Mouse (Mus musculus) T-cell, adult 2 months (primary cell): ENCODE data around the gene Nkx2-3.
A peak's percentile ranks its signal among the peaks of the same experiment; 100 is the strongest.

Experiments used
- DNase-seq: peaks from one replicate; pipeline ENCODE4 v3.0.0; 2022; ENCODE audit warnings: low spot score

Nkx2-3 gene

DNA sequence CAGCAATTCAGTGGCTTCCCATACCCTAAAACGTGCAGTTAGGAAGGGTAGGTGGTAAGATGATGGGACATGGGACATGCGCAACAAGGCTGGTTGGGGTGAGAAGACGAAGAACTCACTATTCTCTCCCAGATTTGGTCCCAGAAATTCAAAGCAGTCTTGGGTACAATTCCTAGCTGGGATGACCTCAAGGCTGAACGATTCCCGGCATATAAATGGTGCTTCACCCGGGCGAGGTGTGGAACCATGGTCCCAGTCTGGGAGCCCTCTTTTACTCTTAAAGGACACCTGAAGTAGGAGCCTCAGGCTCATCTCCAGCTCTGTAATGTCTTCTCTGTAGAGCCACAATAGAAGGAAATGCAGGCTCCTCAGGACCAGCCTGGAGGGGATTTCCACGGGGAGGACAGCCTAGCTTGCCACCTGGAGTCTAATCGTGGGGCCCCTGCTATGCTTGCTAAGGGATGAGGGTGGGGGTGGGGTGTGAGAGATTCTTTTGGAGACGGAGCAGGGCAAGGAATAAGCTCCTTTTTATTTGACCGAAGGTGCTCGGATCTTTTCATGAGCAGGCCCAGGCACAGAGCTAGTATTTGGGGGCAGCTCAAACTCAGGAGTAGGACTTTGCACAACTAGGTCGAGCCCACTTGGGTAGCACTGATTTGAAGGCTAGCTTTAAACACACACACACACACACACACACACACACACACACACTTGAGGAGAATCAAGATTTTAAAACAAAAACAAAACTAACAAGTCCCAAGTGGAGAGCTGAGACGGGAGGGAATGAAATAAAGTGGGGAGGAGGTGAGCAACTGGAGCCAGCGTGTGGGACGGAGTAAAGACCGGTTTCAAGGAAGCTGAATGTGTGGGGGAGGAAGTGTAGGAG is 6.2 kb upstream of the Nkx2-3 start:
- DNase-seq: no peak

DNA sequence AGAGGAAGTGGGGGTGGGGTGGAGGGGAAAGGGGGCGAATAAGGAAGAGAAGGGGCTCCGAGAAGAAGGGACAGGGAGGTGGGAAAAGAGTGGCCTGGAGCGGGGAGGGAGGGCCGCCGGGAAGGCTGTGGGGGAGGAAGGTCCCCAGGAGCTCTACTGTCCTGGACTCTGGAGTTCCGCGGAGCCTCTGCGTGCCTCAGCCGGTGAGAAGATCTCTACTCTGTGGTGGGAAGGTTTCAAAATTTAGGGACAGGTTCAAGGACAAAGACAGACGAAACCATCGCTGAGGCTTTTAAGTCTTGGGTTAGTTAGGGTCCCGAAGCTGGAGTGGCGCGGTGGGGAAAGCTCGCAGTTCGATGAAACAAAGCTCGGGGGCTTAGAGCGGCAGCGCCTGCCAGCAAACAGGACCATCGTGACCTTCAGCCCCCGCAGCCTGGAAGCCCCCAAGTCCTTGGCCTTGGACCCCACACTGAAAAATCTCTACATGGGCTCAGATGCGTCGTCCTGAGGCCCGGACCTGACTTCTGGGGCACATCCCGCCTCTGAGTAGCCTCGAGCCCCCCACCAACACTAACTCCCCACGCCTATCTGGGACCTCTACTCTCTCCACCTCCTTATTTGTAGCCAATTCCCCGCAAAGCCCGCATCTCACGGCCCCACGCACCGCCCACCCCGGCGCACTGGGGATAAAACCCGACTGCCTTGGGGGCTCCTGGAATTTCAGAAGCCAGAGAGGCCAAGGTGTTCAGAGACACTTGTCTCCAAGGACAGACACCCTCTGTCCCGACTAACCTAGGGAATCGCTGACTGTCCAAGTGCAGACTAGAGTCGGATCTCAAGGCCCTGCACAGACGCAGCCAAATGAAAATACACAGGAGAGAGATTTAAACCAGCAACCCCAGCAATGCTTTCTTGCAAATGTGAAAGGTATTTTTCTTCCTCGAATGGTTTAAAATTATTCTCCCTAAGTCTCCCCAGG is 5.3 kb upstream of the Nkx2-3 start:
- no peak for DNase-seq

- no peak for DNase-seq
Measured at GRCm38 (mm10) chr19:43607842-43608680, 4.1 kb upstream of the Nkx2-3 start.

DNA sequence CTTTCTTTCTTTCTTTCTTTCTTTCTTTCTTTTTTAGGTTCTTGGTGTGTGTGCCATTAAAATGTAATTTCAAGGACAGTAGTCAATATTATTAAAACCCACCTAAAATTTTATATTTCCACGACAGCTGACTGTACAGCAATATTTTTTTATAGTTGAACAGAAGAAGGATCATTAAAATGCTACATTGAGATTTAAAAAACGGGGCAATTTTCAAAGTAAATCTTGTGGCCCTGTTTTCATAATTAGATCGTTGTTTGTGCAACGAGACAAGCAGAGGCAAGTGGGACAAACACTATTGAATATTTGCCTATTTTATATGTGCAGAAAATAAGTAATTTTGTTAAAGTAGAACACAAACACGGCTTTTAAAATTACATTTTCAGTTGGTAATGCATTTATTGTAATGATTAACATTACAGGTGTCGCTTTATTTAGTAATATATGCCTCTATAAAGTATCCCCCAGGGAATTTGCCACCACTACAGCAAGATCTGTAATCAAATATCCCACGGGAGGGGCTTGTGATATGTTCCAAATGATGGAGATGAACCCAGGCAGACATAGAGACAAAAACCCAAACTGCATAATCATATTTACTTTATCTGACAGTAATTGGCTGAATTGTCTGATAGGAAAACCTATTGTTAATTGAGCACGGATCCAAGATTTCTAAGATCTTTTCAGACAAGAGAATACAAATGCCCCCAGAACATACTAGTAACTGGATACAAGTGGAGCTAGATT is 3.2 kb upstream of the Nkx2-3 start:
- no peak for DNase-seq

- no peak for DNase-seq
Measured at GRCm38 (mm10) chr19:43609458-43610330, 2.4 kb upstream of the Nkx2-3 start.

DNA sequence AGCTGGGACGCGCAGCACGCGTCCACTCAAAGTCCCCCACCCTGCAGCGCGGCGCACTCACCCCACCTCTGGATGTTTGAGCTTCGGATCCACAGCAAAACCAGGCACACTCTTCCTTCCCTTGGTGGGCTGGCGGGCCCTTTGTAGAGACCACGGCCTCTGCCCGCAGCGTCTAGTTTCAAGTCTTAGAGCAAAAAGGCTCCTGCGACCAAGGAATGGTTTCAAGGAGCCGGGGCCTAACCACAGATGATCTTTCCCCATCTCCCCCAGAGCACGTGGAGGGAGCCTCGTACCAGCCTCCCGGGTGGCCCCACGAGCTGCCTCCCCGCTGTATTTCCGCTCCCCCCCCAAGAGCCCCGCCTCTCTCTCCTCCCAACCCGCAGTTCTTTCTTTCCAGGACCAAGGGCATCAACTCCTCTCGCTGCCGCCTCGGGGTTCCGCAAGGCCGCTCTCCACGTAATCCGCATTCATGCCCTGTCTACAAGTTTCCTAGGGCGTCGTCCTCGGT is 1.7 kb upstream of the Nkx2-3 start:
- DNase-seq: no peak

DNA sequence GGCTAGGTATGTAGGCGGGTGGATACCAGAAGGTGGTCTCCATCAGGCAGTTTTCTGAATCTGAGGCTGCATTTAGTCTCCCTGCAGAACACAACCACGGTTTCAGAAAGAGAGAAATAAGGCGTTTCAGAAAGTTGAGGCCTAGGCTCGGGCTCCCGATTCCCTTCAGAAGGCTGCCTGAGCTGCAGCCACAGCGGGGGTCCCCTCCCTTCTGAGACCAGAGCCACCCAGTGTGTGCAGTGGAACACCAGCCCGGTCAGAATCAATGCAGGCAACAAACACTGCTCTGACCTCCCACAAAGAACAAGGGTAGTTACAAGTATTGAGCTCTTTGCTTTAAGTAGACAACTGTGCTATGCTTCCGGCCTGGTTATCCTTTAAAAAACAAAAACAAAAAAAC is 1.0 kb upstream of the Nkx2-3 start:
- DNase-seq: no peak

GRCm38 (mm10) chr19:43611561-43611960 is 564 bp upstream of the Nkx2-3 start:
- DNase-seq: no peak

- no peak for DNase-seq
Measured at GRCm38 (mm10) chr19:43612501-43612971, 411 bp downstream of the Nkx2-3 start.

DNA sequence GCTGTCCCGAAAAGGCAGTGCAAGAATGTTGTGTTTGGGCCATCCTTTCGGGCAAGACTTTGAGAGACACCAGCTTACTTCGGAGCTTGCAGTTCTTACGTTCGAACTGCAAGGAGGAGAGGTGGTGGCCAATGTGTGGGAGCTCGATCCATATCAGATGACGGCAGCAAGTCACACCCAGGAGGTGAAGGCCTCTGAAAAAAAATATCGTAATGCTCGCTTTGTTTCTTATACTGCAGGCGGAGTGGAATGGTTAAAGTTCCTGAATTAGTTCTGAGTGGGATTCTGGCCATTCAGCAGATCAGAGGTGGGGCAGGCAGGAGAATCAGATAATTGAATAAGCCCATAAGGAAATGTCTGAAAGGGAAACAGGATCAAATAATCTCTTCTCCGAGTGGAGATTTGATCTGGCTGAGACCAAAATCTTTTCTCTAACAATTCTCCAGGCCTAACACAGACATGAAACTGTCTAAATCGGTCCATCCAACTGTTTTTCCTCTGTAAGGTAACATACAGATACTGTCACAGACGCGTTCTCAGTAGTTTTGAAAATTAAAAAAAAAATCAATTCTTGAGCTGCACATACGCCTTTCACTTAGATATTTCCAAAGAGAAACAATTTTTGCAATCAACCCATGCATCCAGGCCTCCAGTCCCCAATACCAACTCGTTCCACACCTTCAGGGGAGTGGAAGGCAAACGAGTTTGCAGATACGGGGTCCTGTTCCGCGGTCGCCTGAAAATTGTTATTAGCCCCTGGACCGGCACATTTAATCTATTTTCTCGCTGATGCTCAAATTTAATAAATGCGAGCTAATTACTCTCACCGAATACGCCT is 1.4 kb downstream of the Nkx2-3 start:
- DNase-seq: no peak

DNA sequence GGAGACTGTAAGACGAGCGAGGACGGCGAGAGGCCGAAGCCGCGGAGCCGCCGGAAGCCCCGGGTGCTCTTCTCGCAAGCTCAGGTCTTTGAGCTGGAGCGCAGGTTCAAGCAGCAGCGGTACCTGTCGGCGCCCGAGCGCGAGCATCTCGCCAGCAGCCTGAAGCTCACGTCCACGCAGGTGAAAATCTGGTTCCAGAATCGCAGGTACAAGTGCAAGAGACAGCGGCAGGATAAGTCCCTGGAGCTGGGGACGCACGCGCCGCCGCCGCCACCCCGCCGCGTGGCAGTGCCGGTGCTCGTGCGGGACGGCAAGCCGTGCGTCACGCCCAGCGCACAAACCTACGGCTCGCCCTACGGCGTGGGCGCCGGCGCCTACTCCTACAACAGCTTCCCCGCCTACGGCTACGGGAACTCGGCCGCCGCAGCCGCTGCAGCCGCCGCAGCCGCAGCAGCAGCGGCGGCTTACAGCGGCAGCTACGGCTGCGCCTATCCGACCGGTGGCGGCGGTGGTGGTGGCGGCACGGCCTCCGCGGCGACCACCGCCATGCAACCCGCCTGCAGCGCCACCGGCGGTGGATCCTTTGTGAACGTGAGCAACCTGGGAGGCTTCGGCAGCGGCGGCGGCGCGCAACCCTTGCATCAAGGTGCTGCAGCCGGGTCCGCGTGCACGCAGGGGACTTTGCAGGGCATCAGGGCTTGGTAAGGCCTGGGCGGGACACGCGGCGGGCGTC is 2.4 kb downstream of the Nkx2-3 start:
- DNase-seq: peak; percentile 12

DNA sequence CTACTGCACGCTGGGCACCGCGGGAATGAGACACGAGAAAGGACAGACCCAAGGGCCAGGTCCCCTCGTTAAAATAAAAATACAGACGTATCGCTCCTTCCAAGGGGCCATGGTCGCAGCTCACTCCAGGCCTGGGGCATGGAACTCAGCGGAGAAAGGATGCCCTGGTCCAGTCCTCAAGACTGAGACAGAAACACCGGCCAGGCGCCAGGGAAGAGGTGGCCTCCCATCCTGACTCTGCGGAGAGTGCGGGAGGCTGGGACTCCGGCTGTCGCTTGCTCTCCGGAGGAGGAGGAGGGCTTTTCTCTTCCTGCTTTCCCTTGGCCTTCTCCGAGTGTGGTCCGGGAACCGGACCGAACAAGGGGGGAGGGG is 2.9 kb downstream of the Nkx2-3 start:
- DNase-seq: no peak

DNA sequence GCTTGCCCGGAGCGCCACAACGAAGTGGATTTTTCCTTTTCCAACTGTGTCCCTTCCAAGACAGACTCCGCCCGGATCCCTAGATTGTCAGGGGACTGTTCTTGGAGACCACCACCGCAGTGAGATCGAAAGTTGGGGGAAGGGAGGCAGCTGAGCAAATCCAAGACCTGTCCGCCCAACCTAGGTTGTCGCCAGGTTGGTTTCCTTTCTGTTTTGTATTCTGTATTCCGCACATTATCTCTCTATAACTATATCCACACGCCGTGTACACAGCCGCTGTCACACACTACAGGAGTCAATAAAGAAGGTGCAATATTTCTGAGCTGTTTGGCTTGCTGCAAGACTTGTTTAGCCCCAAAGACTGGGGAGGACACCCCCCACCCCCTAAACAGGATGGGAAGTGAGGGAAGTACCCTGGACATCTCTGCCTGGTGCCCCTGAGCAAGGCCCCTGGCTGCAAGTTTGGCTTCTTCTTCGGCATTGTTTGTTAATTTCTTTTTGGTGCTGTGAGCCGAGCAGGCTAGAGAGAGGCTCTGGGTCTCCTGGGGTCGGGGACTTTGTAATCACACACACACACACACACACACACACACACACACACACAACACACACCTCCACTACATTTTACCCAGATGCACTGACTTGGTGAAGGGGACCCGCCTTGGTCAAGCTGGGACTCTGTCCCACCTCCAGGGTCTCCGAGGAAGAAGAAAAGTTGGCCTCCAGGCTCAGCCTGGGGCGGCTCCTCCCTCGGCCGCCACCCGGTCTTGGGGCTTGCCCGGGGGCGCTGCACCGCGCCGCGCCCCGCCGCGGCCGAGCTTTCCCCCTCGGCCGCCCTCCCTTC is 3.7 kb downstream of the Nkx2-3 start:
- DNase-seq: no peak

DNA sequence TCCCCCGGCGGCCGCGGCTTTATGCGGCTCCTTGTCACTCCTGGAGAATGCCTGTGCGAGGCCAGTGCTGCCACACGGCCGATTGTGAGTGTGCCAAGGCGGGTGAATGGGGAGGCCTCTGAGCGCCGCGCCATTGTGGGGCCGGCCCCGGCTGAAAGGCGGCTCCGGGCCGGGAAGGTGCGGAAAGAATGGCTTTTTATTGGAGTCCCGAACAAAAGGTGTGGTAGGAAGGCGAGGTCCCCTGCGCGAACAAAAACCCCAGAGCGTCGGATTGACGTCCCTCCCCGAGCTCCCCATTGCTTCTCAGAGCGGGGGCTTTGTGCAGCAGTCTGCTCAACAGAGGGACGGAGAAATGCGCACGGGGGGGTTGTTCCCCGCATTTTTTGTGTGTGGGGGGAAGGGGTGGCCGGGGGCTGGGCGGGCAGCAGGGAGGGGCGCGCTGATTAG is 4.3 kb downstream of the Nkx2-3 start:
- DNase-seq: no peak

DNA sequence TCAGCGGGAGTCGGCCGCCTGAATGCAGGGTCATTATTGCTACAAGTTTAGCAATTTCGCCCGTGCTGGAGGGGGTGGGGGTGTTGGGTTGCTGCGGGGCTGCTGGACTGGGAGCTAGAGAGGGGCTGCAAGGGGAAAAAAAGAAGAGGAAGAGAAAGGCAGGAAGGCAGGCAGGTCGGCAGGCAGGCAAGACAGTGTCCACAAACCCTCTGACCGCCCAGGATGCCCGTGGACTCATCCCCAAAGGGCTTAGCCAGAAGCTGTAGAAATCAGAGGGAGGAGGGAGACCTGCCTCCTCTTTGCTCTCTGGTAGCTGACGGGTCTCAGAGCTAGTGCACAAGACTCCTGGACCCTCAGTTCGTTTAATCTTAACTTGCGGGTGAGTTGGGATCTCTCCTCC is 4.8 kb downstream of the Nkx2-3 start:
- DNase-seq: no peak

- DNase-seq: no peak
Measured at GRCm38 (mm10) chr19:43617761-43618349, 5.7 kb downstream of the Nkx2-3 start.

- DNase-seq: no peak
Measured at GRCm38 (mm10) chr19:43618505-43619030, 6.4 kb downstream of the Nkx2-3 start.
